Mouse (Mus musculus): ENCODE data around the gene Ptpru.

DNA sequence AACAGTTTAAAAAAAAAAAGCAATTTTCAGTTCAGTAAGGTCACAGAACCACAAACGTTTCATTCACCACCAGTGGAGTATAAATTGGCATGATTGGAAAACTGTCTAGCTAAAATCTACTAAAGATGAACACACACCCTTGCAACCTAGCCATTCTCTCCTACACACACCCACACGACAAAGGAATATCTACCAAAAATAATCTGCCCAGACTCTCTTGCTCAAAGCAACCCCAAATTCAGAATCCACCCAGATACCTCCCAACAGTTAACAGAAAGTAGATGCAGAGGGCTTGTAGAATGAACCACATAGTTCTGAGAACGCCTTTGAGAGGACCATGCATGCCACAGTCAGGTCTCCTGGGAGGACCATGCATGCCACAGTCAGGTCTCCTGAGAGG, 32.8 kb downstream of the Ptpru start:
- TF ChIP-seq IRF4 (IDR thresholded peaks at IDR 0.05; ENCODE audit: low read depth, low read length) (no peak), CTCF (conservative IDR thresholded peaks at IDR 0.05 in 1 of 2, IDR thresholded peaks at IDR 0.05 in 1 of 2; ENCODE audit: low read depth in 2 of 2, low read length in 2 of 2) (no peak), TBP (conservative IDR thresholded peaks at IDR 0.05; ENCODE audit: low read depth, low read length) (no peak), POLR2A (IDR thresholded peaks at IDR 0.05; ENCODE audit: low read depth, low read length) (no peak), MAFK (IDR thresholded peaks at IDR 0.05; ENCODE audit: insufficient replicate concordance, low read length) (no peak), SIN3A (IDR thresholded peaks at IDR 0.05; ENCODE audit: low read length) (no peak), GABPA (IDR thresholded peaks at IDR 0.05; ENCODE audit: insufficient replicate concordance, low read depth, low read length) (no peak), ZC3H11A (IDR thresholded peaks at IDR 0.05; ENCODE audit: low read depth, low read length) (no peak), EP300 (IDR thresholded peaks at IDR 0.05; ENCODE audit: low read length) (no peak), USF1 (IDR thresholded peaks at IDR 0.05; ENCODE audit: low read depth, low read length) (no peak), UBTF (IDR thresholded peaks at IDR 0.05; ENCODE audit: low read depth, low read length) (no peak), POLR2AphosphoS2 (IDR thresholded peaks at IDR 0.05; ENCODE audit: low read depth, low read length) (no peak), SMC3 (IDR thresholded peaks at IDR 0.05; ENCODE audit: low read depth, low read length) (no peak)
